Mouse (Mus musculus) erythroblast, embryonic 14.5 days (primary cell): ENCODE measurements around the gene Rxfp1.

ENCODE experiments used
- GATA1 ChIP-seq: IDR thresholded peaks from 2 replicates; pipeline ENCODE4 v1.6.1; 2012; ENCODE audit warnings: low read length, inconsistent platforms, mixed read lengths
- TAL1 ChIP-seq: IDR thresholded peaks from 3 replicates; pipeline ENCODE4 v1.6.1; 2012; ENCODE audit warnings: low read length, inconsistent platforms, mixed read lengths

GRCm38 (mm10) chr3:79740351-79740750 is 2.7 kb upstream of the Rxfp1 start:
- TF ChIP-seq TAL1 (no peak), GATA1 (no peak)
